Mouse (Mus musculus): ENCODE measurements around the gene Neil1. TPM values are rescaled to one million over a fixed set of nuclear protein-coding genes. Genes with fewer than 3 reads are reported as not detected.

Gene Neil1
- 10 to 100 TPM; 26.2 to 29.5 TPM for total RNA-seq (2023)

GRCm38 (mm10) chr9:57148144-57148878 lies at the start of gene Neil1:
TSS of gene Neil1 (minus strand) at chr9:57148305.

GRCm38 (mm10) chr9:57158013-57158470 lies 9.9 kb upstream of the Neil1 start, which contains the start of gene Commd4:
TSS of gene Commd4 (minus strand) at chr9:57158331.

GRCm38 (mm10) chr9:57130577-57131433 lies 17.3 kb downstream of the Neil1 start, which contains the start of gene Man2c1:
TSS of gene Man2c1 (plus strand) at chr9:57130690.

Other genes starting within 250 kb of the Neil1 start
- gene Snx33, start 219.9 kb downstream of the Neil1 start, total RNA-seq (2023) = 10 to 100 TPM; 16.2 to 17.5 TPM
- 100 to 1,000 TPM; 101 to 103 TPM for gene Imp3, start 210.8 kb downstream of the Neil1 start, total RNA-seq (2023)
- 10 to 100 TPM in 1 of 2 experiments, 1 to 10 TPM in 1; 8.5 to 10.6 TPM for gene Snupn, start 197.4 kb downstream of the Neil1 start, total RNA-seq (2023)
- 10 to 100 TPM; 11.5 to 15.7 TPM for gene Ptpn9, start 153.4 kb downstream of the Neil1 start, total RNA-seq (2023)
- gene Sin3a, start 76.3 kb downstream of the Neil1 start, total RNA-seq (2023) = 100 to 1,000 TPM in 1 of 2 experiments, 10 to 100 TPM in 1; 95.5 to 116 TPM
- 100 to 1,000 TPM; 181 to 185 TPM for gene Man2c1, start 17.6 kb downstream of the Neil1 start, total RNA-seq (2023)
- gene Commd4, start 10.0 kb upstream of the Neil1 start, total RNA-seq (2023) = 10 to 100 TPM; 90.7 to 93.6 TPM
- gene Trcg1, start 88.3 kb upstream of the Neil1 start, total RNA-seq (2023) = not detected
- gene 1700017B05Rik, start 114.3 kb upstream of the Neil1 start, total RNA-seq (2023) = 10 to 100 TPM; 67.7 to 73.0 TPM